Mouse (Mus musculus) layer of hippocampus, adult 11-12 months (tissue): ENCODE measurements around the gene Cyp4a12b.
"Not testable (repeated sequence)": the region's sequence is repeated elsewhere in the genome, so short reads cannot be mapped to it uniquely, and the experiment has no call there.

ENCODE experiments used
- DNase-seq: peaks from one replicate; pipeline ENCODE4 v3.0.0; 2022; ENCODE audit warnings: low spot score

Cyp4a12b gene

GRCm38 (mm10) chr4:115411324-115411723 lies at the start of gene Cyp4a12b:
Gene Cyp4a12b, plus strand, starts transcription at chr4:115411624.
- DNase-seq = not testable (repeated sequence)

- DNase-seq = not testable (repeated sequence)
These were observed 45.8 kb upstream of the Cyp4a12b start for GRCm38 (mm10) chr4:115365624-115366023.

GRCm38 (mm10) chr4:115368067-115368466 lies 43.4 kb upstream of the Cyp4a12b start:
- not testable (repeated sequence) for DNase-seq

GRCm38 (mm10) chr4:115396256-115396655 lies 15.2 kb upstream of the Cyp4a12b start:
- not testable (repeated sequence) for DNase-seq

GRCm38 (mm10) chr4:115396950-115397349 lies 14.5 kb upstream of the Cyp4a12b start:
- DNase-seq = not testable (repeated sequence)

GRCm38 (mm10) chr4:115450577-115451137 lies 39.2 kb downstream of the Cyp4a12b start:
- DNase-seq = no peak

GRCm38 (mm10) chr4:115452304-115452703 lies 40.9 kb downstream of the Cyp4a12b start, which contains the start of gene Cyp4a30b:
Gene Cyp4a30b, plus strand, starts transcription at chr4:115452604.
- no peak for DNase-seq

GRCm38 (mm10) chr4:115473585-115473984 lies 62.2 kb downstream of the Cyp4a12b start:
- not testable (repeated sequence) for DNase-seq

- not testable (repeated sequence) for DNase-seq
These were observed 64.6 kb downstream of the Cyp4a12b start for GRCm38 (mm10) chr4:115476051-115476450.

GRCm38 (mm10) chr4:115481006-115481652 lies 69.7 kb downstream of the Cyp4a12b start:
- peak; percentile 2 for DNase-seq
